Mouse (Mus musculus) small intestine, adult 2 months (tissue): ENCODE results near the gene Syne3. TPM values are rescaled to one million over a fixed set of nuclear protein-coding genes. Genes with fewer than 3 reads are reported as not detected.

ENCODE experiments used
- H3K27ac ChIP-seq: fragments of 200-500 bp; 2 replicates; pipeline ENCODE4 v1.5.1; 2012; ENCODE audit warnings: low read depth, low read length, control low read depth, inconsistent platforms; ENCODE audit not compliant: insufficient read depth
- H3K27me3 ChIP-seq: fragments of 200-500 bp; 2 replicates; pipeline ENCODE4 v1.6.1; 2012; ENCODE audit warnings: mild to moderate bottlenecking, moderate library complexity, low read length, inconsistent platforms; ENCODE audit not compliant: control insufficient read depth, insufficient read depth
- H3K36me3 ChIP-seq: fragments of 200-500 bp; 2 replicates; pipeline ENCODE4 v1.6.1; 2012; ENCODE audit warnings: mild to moderate bottlenecking, low read length, control low read depth, inconsistent platforms; ENCODE audit not compliant: control insufficient read depth, insufficient read depth
- H3K4me1 ChIP-seq: fragments of 200-500 bp; 2 replicates; pipeline ENCODE4 v1.6.1; 2012; ENCODE audit warnings: low read length, inconsistent platforms, mixed read lengths; ENCODE audit not compliant: control insufficient read depth, insufficient read depth, insufficient read length
- H3K4me3 ChIP-seq: fragments of 200-500 bp; 2 replicates; pipeline ENCODE4 v1.5.1; 2012; ENCODE audit warnings: low read depth, mild to moderate bottlenecking, control low read depth, inconsistent platforms, low read length, moderate library complexity
- CTCF ChIP-seq: fragments of 200-500 bp; IDR thresholded peaks from 2 replicates; pipeline ENCODE4 v1.5.1; 2012; ENCODE audit warnings: low read depth, mild to moderate bottlenecking, control low read depth, inconsistent platforms, low read length, moderate library complexity, mixed read lengths; ENCODE audit not compliant: insufficient replicate concordance, insufficient read length; ENCODE audit errors: extremely low read depth
- POLR2A ChIP-seq: fragments of 200-500 bp; IDR thresholded peaks from 2 replicates; pipeline ENCODE4 v1.6.1; 2012; ENCODE audit warnings: low read depth, mild to moderate bottlenecking, control low read depth, inconsistent platforms, low read length, moderate library complexity
- WGBS: fragments of 180-500 bp; shearing (Covaris S2); methylation state at CpG from one replicate; pipeline ENCODE4 v1.1.7; 2018; 5-methylcytosine and 5-hydroxymethylcytosine counted together
- polyA plus RNA-seq: library from polyadenylated mRNA; depleted of rRNA; stranded (reverse); fragments of >200 nt; gene quantifications from 2 replicates; pipeline ENCODE4 v1.2.3, GENCODE M21; 2012; rRNA removed

Syne3 gene
- polyA plus RNA-seq, 1 experiment = 1.3 TPM

DNA sequence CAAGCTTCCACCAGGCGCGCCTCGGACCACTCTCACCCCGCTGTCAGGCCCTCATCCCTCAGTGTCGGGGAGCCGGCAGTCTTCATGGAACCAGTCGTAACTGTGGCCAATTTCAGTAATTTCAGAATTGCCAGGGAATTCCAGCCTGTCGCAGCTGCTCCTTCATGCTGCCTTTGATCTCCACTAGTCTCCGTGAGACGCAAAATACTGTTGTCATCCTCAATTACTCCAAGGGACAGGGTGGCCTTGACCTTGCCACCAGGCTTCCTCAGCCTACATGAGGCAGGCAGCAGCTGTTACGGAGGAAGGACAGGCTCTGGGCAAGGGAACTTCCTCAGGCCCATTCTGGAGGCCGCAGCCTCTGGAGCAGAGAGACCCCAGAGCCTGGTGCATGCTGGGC, 129.2 kb downstream of the Syne3 start:
- Histone ChIP-seq H3K36me3 (no peaks in the 10 kb centered on the region), H3K27me3 (no peaks in the 10 kb centered on the region), H3K27ac (no peak overlapping the region), H3K4me1 (peaks cover 25% of the 10 kb centered on the region), H3K4me3 (no peak overlapping the region)
- WGBS = 89% methylated on average over 12 of the region's 12 CpGs
- TF ChIP-seq CTCF (no peak), POLR2A (no peak)

Other genes starting within 250 kb of the Syne3 start
- gene Clmn, start 144.7 kb downstream of the Syne3 start, polyA plus RNA-seq = 3.0 and 3.4 TPM in 2 replicates
- 74.3 and 82.0 TPM in 2 replicates for gene Glrx5, start 22.9 kb upstream of the Syne3 start, polyA plus RNA-seq
- not detected in 2 replicates for gene Tcl1b2, start 136.2 kb upstream of the Syne3 start, polyA plus RNA-seq
- gene Tcl1b1, start 149.9 kb upstream of the Syne3 start, polyA plus RNA-seq = not detected in 2 replicates
- gene Tcl1b5, start 166.5 kb upstream of the Syne3 start, polyA plus RNA-seq = not detected in 2 replicates
- gene Tcl1b3, start 181.2 kb upstream of the Syne3 start, polyA plus RNA-seq = not detected in 2 replicates
- gene Tcl1b4, start 192.1 kb upstream of the Syne3 start, polyA plus RNA-seq = not detected in 2 replicates
- gene Tcl1, start 213.0 kb upstream of the Syne3 start, polyA plus RNA-seq = not detected in 2 replicates